8 mouse cellular contexts compared by ENCODE assay signal in genomic region chr15:89147024-89147423, GRCm38 (mm10). TPM values are rescaled to one million over a fixed set of nuclear protein-coding genes. Genes with fewer than 3 reads are reported as not detected.
DNase-seq lines count a peak whose midpoint lies in the region; ATAC-seq and TF ChIP-seq lines count a peak whose summit lies in the region.

No protein-coding gene starts in this region.

- ATAC-seq in heart, embryonic 14.5 days (ENCODE audit: insufficient number of reproducible peaks, insufficient read depth, low FRiP score, low read depth), result no peak

- H3K4me3 ChIP-seq in left cerebral cortex, adult 2 months, result peak overlapping the region; percentile 88
- peak overlapping the region in 1 of 2 experiments; percentile 25; a peak in 2 of 4 replicates for H3K4me3 ChIP-seq in heart, embryonic 14.5 days (ENCODE audit: control insufficient read depth in 1 of 2, insufficient read depth in 1 of 2, low read depth in 1 of 2, low read length in 2 of 2)

- no peak for TF ChIP-seq CTCF in left cerebral cortex, adult 2 months (IDR thresholded peaks at IDR 0.05)

- peak; percentile 62 to 65 for DNase-seq in left cerebral cortex, adult 2 months (ENCODE audit: extremely low spot score in 1 of 2, low spot score in 2 of 2)
- DNase-seq in left cerebral cortex, adult 8-10 months (ENCODE audit: low spot score in 2 of 2), result no peak
- peak; percentile 76 for DNase-seq in brain, adult 2 months (ENCODE audit: low read depth, low spot score)
- peak; percentile 58 to 61 for DNase-seq in kidney, postnatal 25 days
- DNase-seq in naive thymus-derived CD4-positive, alpha-beta T cell, adult 2 months (ENCODE audit: low read depth), result peak; percentile 87
- DNase-seq in ovary, adult 18-20 months (ENCODE audit: low spot score), result no peak
- DNase-seq in MN1 (ENCODE audit: low spot score), result no peak

- H3K27me3 ChIP-seq in heart, embryonic 14.5 days (ENCODE audit: control insufficient read depth, insufficient read depth, low read length), result peaks cover 57% of the 10 kb centered on the region

- H3K27ac ChIP-seq in left cerebral cortex, adult 2 months, result peak overlapping the region; percentile 74
- H3K27ac ChIP-seq in heart, embryonic 14.5 days (replicated peaks in 1 of 2; ENCODE audit: control insufficient read depth in 1 of 2, insufficient read depth in 1 of 2, low read depth in 2 of 2, low read length in 2 of 2), result no peak overlapping the region

- intact Hi-C loops in left cerebral cortex, adult 2 months (cut with DNase I), result loop anchor here (1.0 to 5.0 kb wide), 2 partner anchors 49 to 65 kb away; partner anchors contain the start of genes Dennd6b and Ppp6r2

- H3K9me3 ChIP-seq in heart, embryonic 14.5 days (ENCODE audit: control insufficient read depth, low read length), result no peaks in the 10 kb centered on the region

- WGBS in heart, embryonic 14.5 days, result 10% methylated on average over 16 of the region's 16 CpGs

- peaks cover 9 to 19% of the 10 kb centered on the region in 2 experiments for H3K4me1 ChIP-seq in heart, embryonic 14.5 days (ENCODE audit: control insufficient read depth in 2 of 2, insufficient read depth in 2 of 2, low read length in 2 of 2)

- H3K4me2 ChIP-seq in heart, embryonic 14.5 days (ENCODE audit: low read length), result peak overlapping the region; percentile 52

- no peaks in the 10 kb centered on the region for H3K36me3 ChIP-seq in heart, embryonic 14.5 days (ENCODE audit: control insufficient read depth, insufficient read depth, low read length)

- H3K9ac ChIP-seq in heart, embryonic 14.5 days (ENCODE audit: low read length), result no peak overlapping the region

RNA-seq across cellular contexts. Expression of gene Mapk11, which starts 2.4 kb away (rescaled TPM):
- total RNA-seq in left cerebral cortex, adult 2 months (2021), result 10 to 100 TPM; 61.8 to 63.5 TPM
- total RNA-seq in left cerebral cortex, adult 8-10 months (2022), result 10 to 100 TPM; 35.8 to 40.9 (median 39.4) TPM
- polyA plus RNA-seq in heart, embryonic 14.5 days (2014; fragmentation: Nextera tagmentation; extraction: Ambion mirVana), result 2.5 and 3.2 TPM in 2 replicates

RNA-seq across cellular contexts. Expression of gene Mapk12, which starts 6.5 kb away (rescaled TPM):
- 1 to 10 TPM; 8.3 to 9.3 TPM for total RNA-seq in left cerebral cortex, adult 2 months (2021)
- 10 to 100 TPM in 2 of 4 experiments, 1 to 10 TPM in 2; 9.5 to 10.6 (median 10.1) TPM for total RNA-seq in left cerebral cortex, adult 8-10 months (2022)
- polyA plus RNA-seq in heart, embryonic 14.5 days (2014; fragmentation: Nextera tagmentation; extraction: Ambion mirVana), result 21.0 and 23.0 TPM in 2 replicates

RNA-seq across cellular contexts. Expression of gene Hdac10, which starts 18.5 kb away (rescaled TPM):
- total RNA-seq in left cerebral cortex, adult 2 months (2021), result 10 to 100 TPM; 16.8 to 17.3 TPM
- total RNA-seq in left cerebral cortex, adult 8-10 months (2022), result 10 to 100 TPM; 12.5 to 17.1 (median 14.2) TPM
- polyA plus RNA-seq in heart, embryonic 14.5 days (2014; fragmentation: Nextera tagmentation; extraction: Ambion mirVana), result 11.0 and 11.5 TPM in 2 replicates

RNA-seq across cellular contexts. Expression of gene Tubgcp6, which starts 24.1 kb away (rescaled TPM):
- total RNA-seq in left cerebral cortex, adult 2 months (2021), result 10 to 100 TPM; 34.7 to 35.3 TPM
- total RNA-seq in left cerebral cortex, adult 8-10 months (2022), result 10 to 100 TPM; 27.2 to 30.8 (median 28.6) TPM
- 10.9 and 11.3 TPM in 2 replicates for polyA plus RNA-seq in heart, embryonic 14.5 days (2014; fragmentation: Nextera tagmentation; extraction: Ambion mirVana)

RNA-seq across cellular contexts. Expression of gene Plxnb2, which starts 33.6 kb away (rescaled TPM):
- 10 to 100 TPM; 49.4 to 53.3 TPM for total RNA-seq in left cerebral cortex, adult 2 months (2021)
- total RNA-seq in left cerebral cortex, adult 8-10 months (2022), result 10 to 100 TPM; 42.6 to 60.9 (median 54.8) TPM
- 87.4 and 99.3 TPM in 2 replicates for polyA plus RNA-seq in heart, embryonic 14.5 days (2014; fragmentation: Nextera tagmentation; extraction: Ambion mirVana)

Comparison
In these comparisons a context has a peak if more than half of its experiments do, and no peak if none do; other contexts are left out.
1. DNase-seq: peak in left cerebral cortex, adult 2 months (2 of 2), brain, adult 2 months (single experiment), kidney, postnatal 25 days (2 of 2) and naive thymus-derived CD4-positive, alpha-beta T cell, adult 2 months (single experiment); none in left cerebral cortex, adult 8-10 months (0 of 2), ovary, adult 18-20 months (single experiment) and MN1 (single experiment).